Mouse (Mus musculus): ENCODE data around the gene Crebl2.

- TF ChIP-seq CTCF (IDR thresholded peaks at IDR 0.05; ENCODE audit: borderline replicate concordance, control insufficient read depth, extremely low read depth, insufficient read depth, low read length, poor library complexity) (no peak), POLR2A (IDR thresholded peaks at IDR 0.05; ENCODE audit: control insufficient read depth, extremely low read depth, insufficient read depth, low read length, poor library complexity) (no peak)
Measured at GRCm38 (mm10) chr6:134873018-134873417, 43.1 kb downstream of the Crebl2 start.
